Mouse (Mus musculus) lung, adult 2 months (tissue): ENCODE data around the gene Gm813. TPM values are rescaled to one million over a fixed set of nuclear protein-coding genes. Genes with fewer than 3 reads are reported as not detected.
"Not testable (repeated sequence)": the region's sequence is repeated elsewhere in the genome, so short reads cannot be mapped to it uniquely, and the experiment has no call there.

Source experiments
- DNase-seq: peaks from one replicate; pipeline ENCODE4 v3.0.0; 2022
- H3K4me1 ChIP-seq: fragments of 200-500 bp; 2 replicates; pipeline ENCODE4 v1.6.1; 2011; ENCODE audit warnings: low read length; ENCODE audit not compliant: control insufficient read depth, insufficient read depth
- H3K4me3 ChIP-seq: fragments of 200-500 bp; replicated peaks from 2 replicates; pipeline ENCODE3; 2011; ENCODE audit warnings: low read depth, mild to moderate bottlenecking, control low read depth, low read length; ENCODE audit errors: extremely low read depth
- CTCF ChIP-seq: fragments of 200-500 bp; IDR thresholded peaks from 2 replicates; pipeline ENCODE4 v1.5.1; 2011; ENCODE audit warnings: mild to moderate bottlenecking, low read length, control low read depth; ENCODE audit not compliant: insufficient read depth
- POLR2A ChIP-seq: fragments of 200-500 bp; IDR thresholded peaks from 2 replicates; pipeline ENCODE4 v1.6.1; 2011; ENCODE audit warnings: low read depth, mild to moderate bottlenecking, control low read depth, low read length, borderline replicate concordance; ENCODE audit errors: extremely low read depth
- WGBS: fragments of 180-500 bp; shearing (Covaris S2); methylation state at CpG from one replicate; pipeline ENCODE4 v1.1.7; 2018; 5-methylcytosine and 5-hydroxymethylcytosine counted together
- polyA plus RNA-seq: library from polyadenylated mRNA; depleted of rRNA; stranded (reverse); fragments of >200 nt; gene quantifications from 2 replicates; pipeline ENCODE4 v1.2.3, GENCODE M21; 2012; rRNA removed

Gm813 gene
- polyA plus RNA-seq, result not detected in 2 replicates

- DNase-seq, result no peak
- Histone ChIP-seq H3K4me1 (no peaks in the 10 kb centered on the region), H3K4me3 (no peak within 1 kb of the TSS)
- TF ChIP-seq POLR2A, result no peak
- no peak for TF ChIP-seq CTCF
- WGBS, result 92% methylated on average over 6 of the region's 6 CpGs
Observed at GRCm38 (mm10) chr16:58616878-58617277, at the start of gene Gm813. Gene Gm813 (minus strand): TSS chr16:58616978.

DNA sequence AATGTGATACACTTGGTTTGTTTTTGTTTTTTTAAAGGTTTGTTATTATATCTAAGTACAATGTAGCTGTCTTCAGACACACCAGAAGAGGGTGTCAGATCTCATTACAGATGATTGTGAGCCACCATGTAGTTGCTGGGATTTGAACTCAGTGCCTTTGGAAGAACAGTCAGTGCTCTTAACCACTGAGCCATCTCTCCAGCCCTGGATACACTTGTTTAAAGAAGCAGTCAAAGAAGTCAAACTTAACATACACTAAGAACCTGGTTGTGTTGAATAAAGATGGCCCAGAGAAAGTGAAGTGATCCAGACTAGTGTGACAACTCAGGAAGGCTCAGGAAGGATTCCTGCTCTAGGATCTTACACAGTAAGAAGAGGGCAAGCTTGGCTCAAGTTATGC lies 48.4 kb upstream of the Gm813 start:
- H3K4me1 ChIP-seq, H3K4me3 ChIP-seq, DNase-seq: not testable (repeated sequence)

GRCm38 (mm10) chr16:58663816-58664215 lies 47.0 kb upstream of the Gm813 start:
- DNase-seq, result no peak
- no peak for TF ChIP-seq CTCF
- TF ChIP-seq POLR2A, result no peak
- H3K4me1 ChIP-seq, result no peaks in the 10 kb centered on the region
- WGBS, result 78% methylated on average over 2 of the region's 2 CpGs
- no peak overlapping the region for H3K4me3 ChIP-seq

- Histone ChIP-seq H3K4me1 (no peaks in the 10 kb centered on the region), H3K4me3 (no peak overlapping the region)
- DNase-seq, result no peak
- TF ChIP-seq POLR2A (no peak), CTCF (peak; percentile 28; the same call in 1 of the 2 replicates)
- WGBS, result 27% methylated on average over 5 of the region's 5 CpGs
Observed at GRCm38 (mm10) chr16:58663021-58663420, 46.2 kb upstream of the Gm813 start.

- H3K4me3 ChIP-seq, result no peak overlapping the region
- TF ChIP-seq POLR2A (no peak), CTCF (no peak)
- H3K4me1 ChIP-seq, result no peaks in the 10 kb centered on the region
- no peak for DNase-seq
Observed at GRCm38 (mm10) chr16:58662287-58662791, 45.6 kb upstream of the Gm813 start.

- Histone ChIP-seq H3K4me1 (no peaks in the 10 kb centered on the region), H3K4me3 (no peak overlapping the region)
- no peak for TF ChIP-seq POLR2A
- TF ChIP-seq CTCF, result no peak
- WGBS, result 60% methylated on average over 5 of the region's 5 CpGs
- no peak for DNase-seq
Observed at GRCm38 (mm10) chr16:58661826-58662225, 45.0 kb upstream of the Gm813 start.

DNA sequence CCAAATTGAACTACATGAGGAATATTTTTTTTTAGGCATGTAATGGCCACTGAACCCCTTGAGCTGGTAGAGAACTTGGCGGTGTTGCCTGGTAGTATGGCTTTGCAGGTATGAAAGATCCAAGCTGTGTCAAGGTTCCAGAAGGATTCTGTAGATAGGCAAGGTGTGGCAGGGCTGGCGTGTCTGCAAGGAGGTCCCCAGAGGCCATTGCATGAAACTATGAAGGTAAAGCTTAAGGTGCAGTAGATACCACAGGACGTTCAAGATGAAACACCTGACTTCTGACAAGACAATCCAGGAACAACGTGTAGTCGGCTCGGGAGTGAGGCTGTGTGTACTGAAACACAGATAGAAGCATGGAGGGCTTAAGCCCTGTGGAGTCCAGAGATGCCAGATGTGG lies 41.9 kb upstream of the Gm813 start:
- TF ChIP-seq POLR2A (no peak), CTCF (no peak)
- WGBS, result 92% methylated on average over 6 of the region's 6 CpGs
- no peaks in the 10 kb centered on the region for H3K4me1 ChIP-seq
- H3K4me3 ChIP-seq, result no peak overlapping the region
- no peak for DNase-seq

DNA sequence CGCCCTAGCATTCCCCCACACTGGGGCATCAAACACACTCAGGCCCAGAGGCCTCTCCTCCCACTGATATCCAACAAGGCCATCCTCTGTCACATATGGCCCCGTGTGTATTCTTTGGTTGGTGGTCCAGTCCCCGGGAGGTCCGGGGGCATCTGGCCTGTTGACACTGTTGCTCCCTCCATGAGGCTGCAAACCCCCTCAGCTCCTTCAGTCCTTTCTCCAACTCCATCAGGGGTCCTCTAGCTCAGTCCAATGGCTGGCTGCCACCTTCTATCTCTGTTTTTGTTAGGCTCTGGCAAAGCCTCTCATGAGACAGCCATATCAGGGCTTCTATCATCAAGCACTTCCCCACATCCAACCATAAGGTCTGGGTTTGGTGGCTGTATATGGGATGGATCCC lies 39.7 kb upstream of the Gm813 start:
- H3K4me3 ChIP-seq, result no peak overlapping the region
- no peak for TF ChIP-seq POLR2A
- TF ChIP-seq CTCF, result no peak
- H3K4me1 ChIP-seq, result no peaks in the 10 kb centered on the region
- 83% methylated on average over 4 of the region's 4 CpGs for WGBS
- no peak for DNase-seq

DNA sequence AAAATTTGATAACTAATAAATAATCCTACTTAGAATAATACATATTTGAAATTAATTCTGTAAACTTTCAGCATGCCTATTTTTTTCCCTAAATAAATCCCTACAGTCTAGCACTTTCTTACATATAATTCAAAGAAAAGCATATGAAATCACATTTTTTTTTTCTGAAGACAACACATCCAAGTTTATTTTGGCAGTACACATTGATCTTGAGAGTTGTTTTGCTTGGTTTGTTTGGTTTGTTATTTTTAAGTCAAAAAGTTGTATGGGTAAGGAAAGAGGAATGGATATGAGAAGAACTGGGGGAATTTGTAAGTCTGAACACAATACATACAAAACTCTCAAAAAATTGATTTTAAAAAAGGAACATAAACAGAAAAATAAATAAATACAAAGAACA lies 39.0 kb upstream of the Gm813 start:
- H3K4me1 ChIP-seq, result no peaks in the 10 kb centered on the region
- TF ChIP-seq POLR2A (no peak), CTCF (no peak)
- no peak overlapping the region for H3K4me3 ChIP-seq
- no peak for DNase-seq

DNA sequence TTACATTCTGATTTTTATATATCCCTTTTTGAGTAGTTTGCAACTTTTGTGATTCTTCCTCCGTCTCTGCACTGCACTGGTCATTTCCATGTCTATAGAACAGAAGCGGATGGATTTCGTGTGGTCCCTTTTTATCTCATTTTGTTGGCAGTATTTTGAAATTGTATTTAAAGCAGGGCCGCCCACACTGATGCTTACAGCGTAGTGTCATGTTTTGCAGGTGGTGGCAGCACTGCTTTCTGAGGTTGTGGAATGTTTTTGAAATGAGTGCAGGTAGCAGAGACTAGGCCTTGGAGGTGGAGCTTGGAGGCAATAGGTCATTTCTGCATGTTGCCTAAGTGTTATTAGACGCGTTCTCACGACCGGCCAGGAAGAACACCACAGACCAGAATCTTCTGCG lies 33.2 kb upstream of the Gm813 start:
- no peak for DNase-seq
- TF ChIP-seq CTCF (no peak), POLR2A (no peak)
- Histone ChIP-seq H3K4me1 (no peaks in the 10 kb centered on the region), H3K4me3 (no peak overlapping the region)
- WGBS, result 93% methylated on average over 10 of the region's 10 CpGs
